Mouse (Mus musculus) hindbrain, embryonic 11.5 days (tissue): Measurements from ENCODE around the gene Nfib. TPM values are rescaled to one million over a fixed set of nuclear protein-coding genes. Genes with fewer than 3 reads are reported as not detected.

Experiments
- ATAC-seq: fragments of 200-750 bp; cut with Nextera tagmentation; 2 replicates; pipeline ENCODE4 v1.8.0; 2017; ENCODE audit warnings: mild to moderate bottlenecking, moderate TSS enrichment, moderate library complexity; ENCODE audit not compliant: low FRiP score
- DNase-seq: peaks from one replicate; pipeline ENCODE4 v3.0.0-alpha.2; 2015; ENCODE audit warnings: low spot score
- H3K27ac ChIP-seq: fragments of 300-500 bp; sonication (generic); 2 replicates; pipeline ENCODE4 v1.5.1; 2014; ENCODE audit warnings: mild to moderate bottlenecking, low read depth, low read length
- H3K27me3 ChIP-seq: fragments of 300-500 bp; sonication (generic); 2 replicates; pipeline ENCODE4 v1.6.1; 2014; ENCODE audit warnings: mild to moderate bottlenecking, low read length, moderate library complexity, mixed read lengths; ENCODE audit not compliant: control insufficient read depth, insufficient read depth
- H3K36me3 ChIP-seq: fragments of 300-500 bp; sonication (generic); 2 replicates; pipeline ENCODE4 v1.6.1; 2014; ENCODE audit warnings: mild to moderate bottlenecking, low read length, moderate library complexity, mixed read lengths; ENCODE audit not compliant: control insufficient read depth, insufficient read depth
- H3K4me1 ChIP-seq: fragments of 300-500 bp; sonication (generic); replicated peaks from 2 replicates; pipeline ENCODE4 v1.6.1; 2014; ENCODE audit warnings: low read length, mixed read lengths; ENCODE audit not compliant: control insufficient read depth, insufficient read depth
- H3K4me2 ChIP-seq: fragments of 300-500 bp; sonication (generic); replicated peaks from 2 replicates; pipeline ENCODE4 v1.6.1; 2014; ENCODE audit warnings: mild to moderate bottlenecking, low read depth, low read length
- H3K4me3 ChIP-seq: fragments of 300-500 bp; sonication (generic); 2 replicates; pipeline ENCODE4 v1.5.1; 2014; ENCODE audit warnings: low read depth, low read length
- H3K9ac ChIP-seq: fragments of 300-500 bp; sonication (generic); 2 replicates; pipeline ENCODE4 v1.6.1; 2014; ENCODE audit warnings: low read depth, low read length
- H3K9me3 ChIP-seq: fragments of 300-500 bp; sonication (generic); 2 replicates; pipeline ENCODE4 v1.6.1; 2016; ENCODE audit warnings: low read length; ENCODE audit not compliant: control insufficient read depth
- WGBS: fragments of 180-500 bp; shearing (Covaris S2); extraction: QIAGEN DNeasy Blood & Tissue Kit; methylation state at CpG from one replicate; pipeline ENCODE4 v1.1.7; 2014; 5-methylcytosine and 5-hydroxymethylcytosine counted together
- polyA plus RNA-seq: library from polyadenylated mRNA; unstranded; fragments of >200 nt; fragmentation: Nextera tagmentation; extraction: Ambion mirVana; gene quantifications from 2 replicates; pipeline ENCODE4 v1.2.1, GENCODE M21; 2014

Gene Nfib
- polyA plus RNA-seq, 1 experiment from 2014 or later: 38.6 TPM

- no peak overlapping the region for H3K4me2 ChIP-seq
- H3K9me3 ChIP-seq: no peaks in the 10 kb centered on the region
- H3K27me3 ChIP-seq: no peaks in the 10 kb centered on the region
- H3K4me3 ChIP-seq: no peak overlapping the region
- H3K27ac ChIP-seq: no peak overlapping the region
- no peaks in the 10 kb centered on the region for H3K36me3 ChIP-seq
- DNase-seq (no peak), ATAC-seq (no peak)
- H3K4me1 ChIP-seq: no peaks in the 10 kb centered on the region
- H3K9ac ChIP-seq: no peak overlapping the region
- WGBS: 79% methylated on average over 1 of the region's 1 CpGs
Observed at GRCm38 (mm10) chr4:82600636-82601035, 104.9 kb downstream of the Nfib start.

- H3K9ac ChIP-seq: no peak overlapping the region
- H3K27ac ChIP-seq: no peak overlapping the region
- H3K4me3 ChIP-seq: no peak overlapping the region
- DNase-seq: no peak
- no peak for ATAC-seq
- H3K27me3 ChIP-seq: no peaks in the 10 kb centered on the region
- H3K9me3 ChIP-seq: no peaks in the 10 kb centered on the region
- no peak overlapping the region for H3K4me2 ChIP-seq
- no peaks in the 10 kb centered on the region for H3K4me1 ChIP-seq
- 63% methylated on average over 4 of the region's 4 CpGs for WGBS
- H3K36me3 ChIP-seq: no peaks in the 10 kb centered on the region
Observed at GRCm38 (mm10) chr4:82598436-82598835, 107.1 kb downstream of the Nfib start.

GRCm38 (mm10) chr4:82593681-82594666 lies 111.6 kb downstream of the Nfib start:
- WGBS: 87% methylated on average over 10 of the region's 10 CpGs
- Histone ChIP-seq H3K27me3 (no peaks in the 10 kb centered on the region), H3K4me3 (no peak overlapping the region), H3K4me1 (no peaks in the 10 kb centered on the region), H3K9me3 (no peaks in the 10 kb centered on the region), H3K4me2 (no peak overlapping the region), H3K36me3 (no peaks in the 10 kb centered on the region), H3K9ac (no peak overlapping the region), H3K27ac (no peak overlapping the region)
- DNase-seq (no peak), ATAC-seq (no peak)

GRCm38 (mm10) chr4:82592086-82593030 lies 113.2 kb downstream of the Nfib start:
- H3K4me3 ChIP-seq: no peak overlapping the region
- H3K9me3 ChIP-seq: no peaks in the 10 kb centered on the region
- no peak for DNase-seq
- H3K27me3 ChIP-seq: no peaks in the 10 kb centered on the region
- no peak overlapping the region for H3K9ac ChIP-seq
- H3K27ac ChIP-seq: no peak overlapping the region
- no peak for ATAC-seq
- 50% methylated on average over 7 of the region's 7 CpGs for WGBS
- H3K36me3 ChIP-seq: no peaks in the 10 kb centered on the region
- H3K4me2 ChIP-seq: no peak overlapping the region
- H3K4me1 ChIP-seq: no peaks in the 10 kb centered on the region

GRCm38 (mm10) chr4:82589345-82589890 lies 116.1 kb downstream of the Nfib start:
- no peaks in the 10 kb centered on the region for H3K4me1 ChIP-seq
- H3K4me2 ChIP-seq: no peak overlapping the region
- no peak overlapping the region for H3K9ac ChIP-seq
- ATAC-seq (no peak; the same call in 1 of the 2 replicates), DNase-seq (peak; percentile 47)
- H3K27ac ChIP-seq: no peak overlapping the region
- H3K36me3 ChIP-seq: no peaks in the 10 kb centered on the region
- H3K4me3 ChIP-seq: no peak overlapping the region
- 47% methylated on average over 4 of the region's 4 CpGs for WGBS
- H3K9me3 ChIP-seq: no peaks in the 10 kb centered on the region
- no peaks in the 10 kb centered on the region for H3K27me3 ChIP-seq

GRCm38 (mm10) chr4:82588718-82589117 lies 116.8 kb downstream of the Nfib start:
- H3K36me3 ChIP-seq: no peaks in the 10 kb centered on the region
- H3K27me3 ChIP-seq: no peaks in the 10 kb centered on the region
- DNase-seq (no peak), ATAC-seq (no peak)
- H3K9me3 ChIP-seq: no peaks in the 10 kb centered on the region
- H3K9ac ChIP-seq: no peak overlapping the region
- H3K4me3 ChIP-seq: no peak overlapping the region
- H3K4me1 ChIP-seq: no peaks in the 10 kb centered on the region
- H3K4me2 ChIP-seq: no peak overlapping the region
- H3K27ac ChIP-seq: no peak overlapping the region
- WGBS: 76% methylated on average over 5 of the region's 5 CpGs

GRCm38 (mm10) chr4:82587146-82587870 lies 118.2 kb downstream of the Nfib start:
- no peak for ATAC-seq
- no peak overlapping the region for H3K27ac ChIP-seq
- WGBS: 72% methylated on average over 16 of the region's 16 CpGs

GRCm38 (mm10) chr4:82586637-82587036 lies 118.9 kb downstream of the Nfib start:
- H3K4me3 ChIP-seq: no peak overlapping the region
- H3K9me3 ChIP-seq: no peaks in the 10 kb centered on the region
- H3K36me3 ChIP-seq: no peaks in the 10 kb centered on the region
- DNase-seq (no peak), ATAC-seq (no peak)
- no peak overlapping the region for H3K4me2 ChIP-seq
- H3K9ac ChIP-seq: no peak overlapping the region
- H3K27ac ChIP-seq: no peak overlapping the region
- H3K27me3 ChIP-seq: no peaks in the 10 kb centered on the region
- 86% methylated on average over 5 of the region's 5 CpGs for WGBS
- H3K4me1 ChIP-seq: no peaks in the 10 kb centered on the region

More at GRCm38 (mm10) chr4:82587146-82587870, 118.2 kb downstream of the Nfib start:
- Histone ChIP-seq H3K4me1 (no peaks in the 10 kb centered on the region), H3K36me3 (no peaks in the 10 kb centered on the region), H3K27me3 (no peaks in the 10 kb centered on the region), H3K9me3 (no peaks in the 10 kb centered on the region), H3K4me3 (no peak overlapping the region), H3K9ac (no peak overlapping the region), H3K4me2 (no peak overlapping the region)
- no peak for DNase-seq
